Mouse (Mus musculus) ES-E14 (cell line): ENCODE data around the gene Apoa2. TPM values are rescaled to one million over a fixed set of nuclear protein-coding genes. Genes with fewer than 3 reads are reported as not detected.

ENCODE experiments used
- DNase-seq: peaks from one replicate; pipeline ENCODE4 v3.0.0-alpha.2; 2013; ENCODE audit warnings: low read depth, low spot score
- H3K27ac ChIP-seq: 2 replicates; pipeline ENCODE4 v1.5.1; 2012; ENCODE audit warnings: low read depth, mild to moderate bottlenecking, low read length, moderate library complexity, mixed read lengths; ENCODE audit not compliant: poor library complexity, insufficient read depth, severe bottlenecking
- H3K36me3 ChIP-seq: 2 replicates; pipeline ENCODE4 v1.6.1; 2012; ENCODE audit warnings: mild to moderate bottlenecking, low read length, moderate library complexity, mixed read lengths; ENCODE audit not compliant: control insufficient read depth, poor library complexity, insufficient read depth, severe bottlenecking
- H3K4me1 ChIP-seq, 2 experiments: fragments of 150-350 bp in 1 of 2; sonication (generic) in 1 of 2; 2 replicates each; pipeline ENCODE4 v1.6.1; 2012; ENCODE audit warnings: low read length in 2 of 2, mild to moderate bottlenecking in 1 of 2, mixed read lengths in 1 of 2; ENCODE audit not compliant: control insufficient read depth in 2 of 2, insufficient read depth in 2 of 2, poor library complexity in 1 of 2
- H3K4me3 ChIP-seq, 2 experiments: fragments of 150-350 bp in 1 of 2; sonication (generic) in 1 of 2; 2 replicates each; pipeline ENCODE4 v1.5.1; 2012; ENCODE audit warnings: low read length in 2 of 2, low read depth in 1 of 2, mild to moderate bottlenecking in 1 of 2, mixed read lengths in 1 of 2; ENCODE audit not compliant: insufficient read depth in 1 of 2, poor library complexity in 1 of 2, severe bottlenecking in 1 of 2
- H3K9ac ChIP-seq: 2 replicates; pipeline ENCODE4 v1.6.1; 2012; ENCODE audit warnings: low read depth, mild to moderate bottlenecking, low read length, mixed read lengths; ENCODE audit not compliant: poor library complexity, insufficient read depth, severe bottlenecking
- H3K9me3 ChIP-seq: fragments of 150-350 bp; sonication (generic); 2 replicates; pipeline ENCODE4 v1.6.1; 2012; ENCODE audit warnings: low read depth, mild to moderate bottlenecking, low read length; ENCODE audit not compliant: control insufficient read depth, insufficient read depth
- CHD2 ChIP-seq: IDR thresholded peaks from 2 replicates; pipeline ENCODE4 v1.6.1; 2014; ENCODE audit warnings: mild to moderate bottlenecking, low read depth, low read length, inconsistent platforms
- HCFC1 ChIP-seq: IDR thresholded peaks from 2 replicates; pipeline ENCODE4 v1.6.1; 2012; ENCODE audit warnings: low read length, inconsistent platforms, borderline replicate concordance; ENCODE audit not compliant: insufficient read depth
- MAFK ChIP-seq: IDR thresholded peaks from 2 replicates; pipeline ENCODE4 v1.6.1; 2014; ENCODE audit warnings: mild to moderate bottlenecking, low read depth, low read length, inconsistent platforms; ENCODE audit not compliant: insufficient read depth
- ZC3H11A ChIP-seq: IDR thresholded peaks from 2 replicates; pipeline ENCODE4 v1.6.1; 2012; ENCODE audit warnings: low read depth, mild to moderate bottlenecking, inconsistent platforms, low read length, borderline replicate concordance
- ZNF384 ChIP-seq: IDR thresholded peaks from 2 replicates; pipeline ENCODE4 v1.6.1; 2012; ENCODE audit warnings: low read depth, low read length, inconsistent platforms
- in situ Hi-C, 2 experiments: fragments of 600-800 bp; cut with MboI; formaldehyde crosslinking; loops; one replicate each; pipeline ENCODE4 v1.15.1; 2025; ENCODE audit warnings: low sequenced_read_pairs in 2 of 2, inconsistent platforms in 1 of 2; ENCODE audit not compliant: unreplicated experiment in 2 of 2
- total RNA-seq: library from RNA; depleted of rRNA; stranded (reverse); fragments of 300-350 nt; gene quantifications from 2 replicates; pipeline ENCODE4 v1.2.3, GENCODE M21; 2012

Apoa2 gene
- total RNA-seq, 1 experiment: 0.98 TPM

GRCm38 (mm10) chr1:171226780-171227179, 1.9 kb downstream of the Apoa2 start:
- no peak overlapping the region for H3K9ac ChIP-seq
- no peaks in the 10 kb centered on the region for H3K36me3 ChIP-seq
- no peaks in the 10 kb centered on the region for H3K9me3 ChIP-seq
- peaks cover 0 to 10% of the 10 kb centered on the region in 2 experiments; a peak in 1 of 4 replicates for H3K4me1 ChIP-seq
- no peak overlapping the region for H3K27ac ChIP-seq
- TF ChIP-seq HCFC1 (no peak), MAFK (no peak), CHD2 (no peak), ZNF384 (no peak), ZC3H11A (no peak)
- no peak overlapping the region for H3K4me3 ChIP-seq
- no peak for DNase-seq
- in situ Hi-C loops: loop anchor here in 1 of 2 experiments (25.0 kb wide), 1 partner anchor 339 kb away; the partner anchor contains the start of genes Dusp12 and Gm26620

GRCm38 (mm10) chr1:171227879-171228278, 3.0 kb downstream of the Apoa2 start:
- no peak overlapping the region for H3K4me3 ChIP-seq
- H3K27ac ChIP-seq: no peak overlapping the region
- H3K9ac ChIP-seq: no peak overlapping the region
- DNase-seq: no peak
- H3K4me1 ChIP-seq: peaks cover 0 to 10% of the 10 kb centered on the region in 2 experiments; a peak in 1 of 4 replicates
- no peaks in the 10 kb centered on the region for H3K9me3 ChIP-seq
- TF ChIP-seq ZNF384 (no peak), MAFK (no peak)
- no peaks in the 10 kb centered on the region for H3K36me3 ChIP-seq
- in situ Hi-C loops: loop anchor here in 1 of 2 experiments (25.0 kb wide), 1 partner anchor 341 kb away; the partner anchor contains the start of genes Dusp12 and Gm26620

- in situ Hi-C loops: loop anchor here in 1 of 2 experiments (25.0 kb wide), 1 partner anchor 342 kb away; the partner anchor contains the start of genes Dusp12 and Gm26620
- no peaks in the 10 kb centered on the region for H3K9me3 ChIP-seq
- no peak overlapping the region for H3K27ac ChIP-seq
- no peak overlapping the region for H3K4me3 ChIP-seq
- H3K9ac ChIP-seq: no peak overlapping the region
- peaks cover 0 to 10% of the 10 kb centered on the region in 2 experiments; a peak in 1 of 4 replicates for H3K4me1 ChIP-seq
- TF ChIP-seq CHD2 (no peak), ZNF384 (no peak), ZC3H11A (no peak), HCFC1 (no peak), MAFK (no peak)
- no peak for DNase-seq
- peaks cover under 1% of the 10 kb centered on the region for H3K36me3 ChIP-seq
Observed at GRCm38 (mm10) chr1:171229750-171230149, 4.9 kb downstream of the Apoa2 start.

- Histone ChIP-seq H3K27ac (no peak overlapping the region), H3K4me3 (no peak overlapping the region), H3K9me3 (no peaks in the 10 kb centered on the region), H3K9ac (no peak overlapping the region), H3K4me1 (peaks cover 0 to 8% of the 10 kb centered on the region in 2 experiments; a peak in 1 of 4 replicates), H3K36me3 (peaks cover 3% of the 10 kb centered on the region)
- TF ChIP-seq ZNF384: no peak
- TF ChIP-seq MAFK: no peak
- TF ChIP-seq ZC3H11A: no peak
- no peak for TF ChIP-seq CHD2
- TF ChIP-seq HCFC1: no peak
- no peak for DNase-seq
- in situ Hi-C loops: loop anchor here in 1 of 2 experiments (25.0 kb wide), 1 partner anchor 343 kb away; the partner anchor contains the start of genes Dusp12 and Gm26620
Observed at GRCm38 (mm10) chr1:171230215-171230614, 5.4 kb downstream of the Apoa2 start.

GRCm38 (mm10) chr1:171231844-171232243, 7.0 kb downstream of the Apoa2 start:
- Histone ChIP-seq H3K9me3 (no peaks in the 10 kb centered on the region), H3K9ac (no peak overlapping the region), H3K4me1 (peaks cover 0 to 8% of the 10 kb centered on the region in 2 experiments; a peak in 1 of 4 replicates), H3K36me3 (peaks cover 13% of the 10 kb centered on the region), H3K27ac (no peak overlapping the region), H3K4me3 (no peak overlapping the region)
- TF ChIP-seq HCFC1 (no peak), ZC3H11A (no peak), ZNF384 (no peak), MAFK (no peak), CHD2 (no peak)
- DNase-seq: no peak
- in situ Hi-C loops: loop anchor here in 1 of 2 experiments (25.0 kb wide), 1 partner anchor 345 kb away; the partner anchor contains the start of genes Dusp12 and Gm26620
